Mouse (Mus musculus) splenic B cell, adult 2 months (primary cell): ENCODE results near the gene Cxcl2.

Source experiments
- DNase-seq: peaks from one replicate; pipeline ENCODE4 v3.0.0-alpha.2; 2011; ENCODE audit warnings: low read depth, low spot score
- H3K27me3 ChIP-seq: 2 replicates; pipeline ENCODE4 v1.6.1; 2012; ENCODE audit warnings: mild to moderate bottlenecking, low read length, moderate library complexity, mixed read lengths; ENCODE audit not compliant: control insufficient read depth, poor library complexity, insufficient read depth, severe bottlenecking
- H3K36me3 ChIP-seq: 2 replicates; pipeline ENCODE4 v1.6.1; 2012; ENCODE audit warnings: mild to moderate bottlenecking, low read length, moderate library complexity, mixed read lengths; ENCODE audit not compliant: control insufficient read depth, poor library complexity, insufficient read depth, severe bottlenecking

Gene Cxcl2

DNA sequence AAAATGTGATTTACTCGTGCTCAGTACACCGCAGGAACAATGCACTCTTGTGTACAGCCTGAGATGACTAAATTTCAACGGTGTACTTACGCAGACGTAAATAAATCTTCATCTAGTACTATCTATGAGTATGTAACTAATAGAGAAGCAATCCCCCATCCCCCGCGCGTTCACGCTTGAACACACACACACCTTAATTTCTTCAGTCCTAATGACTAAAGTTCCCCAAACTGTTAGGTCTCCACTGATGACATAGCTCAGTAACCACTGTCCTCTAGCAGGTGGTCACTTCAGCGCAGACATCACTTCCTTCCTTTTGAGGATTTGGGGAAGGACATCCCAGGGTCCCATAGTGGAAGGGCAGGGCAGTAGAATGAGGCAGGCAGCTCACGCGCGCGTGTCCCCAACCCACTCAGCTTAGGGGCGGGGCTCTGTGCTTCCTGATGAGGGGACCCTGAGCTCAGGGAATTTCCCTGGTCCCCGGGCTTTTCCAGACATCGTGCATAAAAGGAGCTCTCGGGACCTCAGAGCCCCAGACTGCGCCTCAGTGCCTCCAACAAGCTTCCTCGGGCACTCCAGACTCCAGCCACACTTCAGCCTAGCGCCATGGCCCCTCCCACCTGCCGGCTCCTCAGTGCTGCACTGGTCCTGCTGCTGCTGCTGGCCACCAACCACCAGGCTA, at the start of gene Cxcl2:
Gene Cxcl2, plus strand, starts transcription at position 533 of the 682 bp plus-strand sequence.
- H3K27me3 ChIP-seq = no peaks in the 10 kb centered on the region
- no peaks in the 10 kb centered on the region for H3K36me3 ChIP-seq
- DNase-seq = peak; percentile 17

DNA sequence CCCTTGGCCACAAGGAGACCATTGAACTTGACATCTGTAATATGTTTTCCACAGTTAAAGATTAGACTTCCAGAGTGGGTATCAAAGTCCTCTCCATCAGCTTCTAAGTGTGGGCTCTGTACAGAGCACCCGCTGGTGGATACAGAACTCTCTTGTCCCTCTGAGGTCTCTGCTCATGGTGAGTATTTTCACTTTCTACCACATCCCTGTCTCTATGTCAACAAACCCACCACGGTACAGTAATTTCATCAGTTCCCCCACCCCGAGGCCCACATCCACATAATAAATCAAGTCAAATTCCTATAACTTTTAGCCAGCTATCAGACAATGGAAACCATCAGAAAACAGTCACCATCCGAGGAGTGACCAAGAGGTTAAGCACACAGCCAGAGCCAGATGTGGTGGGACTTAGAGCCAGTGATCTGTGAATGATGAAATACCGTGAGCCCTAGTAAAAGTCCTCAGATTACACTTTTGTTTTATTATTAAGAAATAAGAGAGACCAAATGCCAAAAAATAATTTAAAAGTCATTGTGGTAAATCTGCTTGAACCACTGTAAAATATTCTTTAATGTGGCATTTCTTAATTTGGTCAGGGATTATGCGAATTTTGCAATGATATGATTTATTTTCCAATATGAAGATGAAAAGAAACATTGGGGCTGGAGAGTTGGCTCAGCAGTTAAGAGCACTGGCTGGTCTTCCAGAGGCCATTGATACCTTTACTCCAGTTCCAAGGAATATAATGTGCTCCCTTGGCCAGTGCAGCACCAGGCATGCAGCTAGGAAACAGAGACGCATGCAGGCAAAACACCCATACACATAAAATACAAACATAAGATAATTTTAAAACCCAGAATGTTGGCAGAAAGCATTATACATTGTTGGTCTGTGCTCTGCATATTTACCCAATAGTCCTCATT, 48.1 kb upstream of the Cxcl2 start:
- H3K36me3 ChIP-seq = no peaks in the 10 kb centered on the region
- DNase-seq = no peak
- H3K27me3 ChIP-seq = no peaks in the 10 kb centered on the region

DNA sequence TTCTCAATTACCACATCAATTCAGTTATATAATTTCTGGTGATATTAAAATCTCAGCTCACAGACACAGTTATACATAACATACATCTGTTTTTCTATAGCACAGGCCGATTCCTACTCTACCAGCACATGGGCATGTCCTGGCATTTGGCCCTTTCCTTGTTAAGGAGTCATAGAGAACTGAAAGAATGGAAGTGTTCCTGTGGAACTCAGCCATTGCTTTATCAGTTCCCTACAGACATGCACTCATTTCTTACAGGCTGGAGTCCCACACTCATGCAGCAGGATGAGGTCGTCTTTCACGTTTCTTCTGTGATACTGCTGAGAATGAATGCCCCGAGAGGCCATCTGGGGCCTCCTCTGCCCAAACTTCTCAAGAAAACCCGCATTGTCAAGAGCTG, 46.2 kb upstream of the Cxcl2 start:
- no peaks in the 10 kb centered on the region for H3K36me3 ChIP-seq
- no peak for DNase-seq
- H3K27me3 ChIP-seq = no peaks in the 10 kb centered on the region

DNA sequence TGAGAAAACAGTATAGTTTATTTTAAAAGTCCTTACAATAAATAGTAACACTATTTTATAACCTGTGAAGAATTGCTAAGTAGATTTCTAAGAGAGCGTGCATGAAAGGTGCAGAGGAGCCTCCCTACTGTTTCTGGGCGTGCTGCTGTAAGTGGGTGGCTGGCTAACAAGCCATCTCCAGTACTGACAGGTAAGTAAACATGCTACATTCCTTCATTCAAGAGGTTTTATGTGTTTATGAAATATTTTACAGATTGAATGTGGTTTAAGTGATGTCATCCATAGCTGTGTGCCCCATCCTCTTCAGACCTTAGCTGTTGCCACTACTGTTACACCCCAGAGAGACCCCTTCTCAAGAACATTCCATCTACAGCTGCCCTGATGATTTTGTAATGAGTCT, 45.2 kb upstream of the Cxcl2 start:
- DNase-seq = no peak
- H3K27me3 ChIP-seq = no peaks in the 10 kb centered on the region
- H3K36me3 ChIP-seq = no peaks in the 10 kb centered on the region

- DNase-seq = no peak
- Histone ChIP-seq H3K27me3 (no peaks in the 10 kb centered on the region), H3K36me3 (no peaks in the 10 kb centered on the region)
Measured at GRCm38 (mm10) chr5:90859031-90859430, 44.6 kb upstream of the Cxcl2 start.

- Histone ChIP-seq H3K27me3 (no peaks in the 10 kb centered on the region), H3K36me3 (no peaks in the 10 kb centered on the region)
- no peak for DNase-seq
Measured at GRCm38 (mm10) chr5:90861876-90862375, 41.7 kb upstream of the Cxcl2 start.

GRCm38 (mm10) chr5:90866770-90867169, 36.9 kb upstream of the Cxcl2 start:
- DNase-seq = no peak
- no peaks in the 10 kb centered on the region for H3K36me3 ChIP-seq
- no peaks in the 10 kb centered on the region for H3K27me3 ChIP-seq

DNA sequence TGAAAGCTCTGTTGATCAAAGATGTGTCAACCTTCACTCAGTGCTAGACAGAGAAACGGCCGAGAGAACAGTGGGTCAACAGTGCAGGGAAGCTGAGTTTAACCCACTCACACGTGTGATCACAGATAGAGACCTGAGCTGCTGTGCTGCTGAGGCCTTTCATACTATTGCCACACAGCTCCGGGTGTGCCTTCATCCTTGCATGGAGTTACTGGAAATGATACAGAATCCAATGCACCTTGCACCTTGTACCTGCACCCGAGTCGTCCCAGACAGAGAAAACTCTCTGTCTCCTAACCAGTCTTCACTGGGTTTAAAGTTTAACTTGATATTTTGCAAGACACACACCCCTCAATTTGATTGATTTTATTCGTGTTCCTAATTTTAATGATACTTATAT, 31.3 kb upstream of the Cxcl2 start:
- DNase-seq = no peak
- no peaks in the 10 kb centered on the region for H3K27me3 ChIP-seq
- H3K36me3 ChIP-seq = no peaks in the 10 kb centered on the region

- H3K36me3 ChIP-seq = no peaks in the 10 kb centered on the region
- no peak for DNase-seq
- no peaks in the 10 kb centered on the region for H3K27me3 ChIP-seq
Measured at GRCm38 (mm10) chr5:90876045-90876444, 27.6 kb upstream of the Cxcl2 start.

DNA sequence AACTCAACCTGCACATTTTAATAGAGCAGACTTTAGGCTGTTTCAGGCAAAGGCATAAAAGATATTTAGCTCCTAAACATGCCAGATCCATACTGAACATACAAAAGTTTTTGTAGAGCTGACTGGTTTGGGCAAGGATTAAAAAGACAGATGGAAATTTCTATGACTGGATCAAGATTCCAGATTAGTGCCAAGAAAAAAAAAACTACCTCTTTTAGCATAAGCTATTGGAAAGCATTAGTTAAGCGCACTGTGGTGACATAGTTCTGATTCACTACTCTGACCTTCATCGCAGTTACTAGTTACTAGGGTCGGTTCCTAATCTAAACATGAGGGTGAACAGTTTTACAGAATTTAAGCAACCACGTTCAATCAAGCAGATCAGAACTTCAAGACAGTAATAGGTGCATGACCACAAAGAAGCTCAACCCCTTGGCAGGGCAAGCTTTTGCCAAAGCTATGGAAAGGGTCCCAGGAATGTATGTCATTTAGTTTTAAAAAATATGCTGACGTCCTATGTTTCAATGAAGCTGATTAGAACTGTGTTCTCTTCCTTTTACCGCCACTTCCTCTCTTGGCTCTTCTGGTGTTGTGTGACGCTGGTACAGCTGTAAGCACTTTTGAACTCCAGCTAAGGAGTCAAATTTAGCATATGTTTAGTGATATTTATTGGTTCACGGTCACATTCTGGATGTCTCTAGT, 27.0 kb upstream of the Cxcl2 start:
- Histone ChIP-seq H3K27me3 (no peaks in the 10 kb centered on the region), H3K36me3 (no peaks in the 10 kb centered on the region)
- no peak for DNase-seq

DNA sequence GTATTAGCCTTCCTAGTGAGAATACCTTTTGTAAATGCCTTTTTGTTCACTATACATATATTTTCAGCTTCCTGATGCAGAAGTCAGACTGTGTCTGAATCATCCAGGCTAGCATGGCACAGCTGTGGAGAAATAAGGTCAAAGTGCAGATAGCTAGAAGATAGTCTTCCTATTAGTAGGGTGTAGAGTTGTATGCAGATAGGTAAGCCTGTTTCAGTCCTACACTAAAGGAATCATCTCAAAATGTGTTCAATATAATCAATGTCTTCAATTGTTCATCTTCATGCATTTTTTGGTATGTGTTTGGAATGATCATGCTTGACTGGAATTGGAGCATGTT, 26.5 kb upstream of the Cxcl2 start:
- no peaks in the 10 kb centered on the region for H3K36me3 ChIP-seq
- no peaks in the 10 kb centered on the region for H3K27me3 ChIP-seq
- no peak for DNase-seq

DNA sequence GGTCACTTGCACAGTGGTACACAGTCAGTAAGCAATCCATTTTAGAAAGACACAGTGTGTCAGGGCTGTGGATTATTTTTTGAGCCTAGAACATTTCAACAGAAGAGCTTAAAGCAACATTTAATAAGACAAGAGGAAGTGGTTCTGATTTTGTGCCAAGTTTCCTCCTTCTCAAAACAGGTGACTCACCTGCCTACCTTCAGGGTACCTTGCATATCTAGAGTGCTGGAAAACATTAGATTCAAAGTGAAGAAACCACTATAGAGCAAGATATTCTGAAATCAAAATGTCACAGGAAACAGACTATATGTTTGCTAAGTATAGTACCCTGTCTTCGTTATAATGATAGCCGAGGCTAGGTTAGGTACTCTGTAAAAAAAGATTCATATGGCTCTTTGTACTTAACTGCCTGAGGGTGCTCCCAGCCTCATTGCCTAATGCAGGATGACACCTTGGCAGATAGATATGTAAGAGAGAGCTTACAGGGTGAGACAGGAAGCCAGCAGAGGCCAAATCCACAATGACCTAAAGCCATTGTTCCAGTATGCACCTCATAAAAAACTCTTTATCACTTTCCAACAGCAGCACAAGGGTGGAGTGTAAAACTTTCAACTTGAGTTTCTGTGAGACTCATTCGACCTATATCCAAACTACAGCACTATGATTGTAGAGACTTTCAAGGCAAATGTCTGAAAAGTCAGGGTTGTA, 24.2 kb upstream of the Cxcl2 start:
- DNase-seq = no peak
- Histone ChIP-seq H3K27me3 (no peaks in the 10 kb centered on the region), H3K36me3 (no peaks in the 10 kb centered on the region)

DNA sequence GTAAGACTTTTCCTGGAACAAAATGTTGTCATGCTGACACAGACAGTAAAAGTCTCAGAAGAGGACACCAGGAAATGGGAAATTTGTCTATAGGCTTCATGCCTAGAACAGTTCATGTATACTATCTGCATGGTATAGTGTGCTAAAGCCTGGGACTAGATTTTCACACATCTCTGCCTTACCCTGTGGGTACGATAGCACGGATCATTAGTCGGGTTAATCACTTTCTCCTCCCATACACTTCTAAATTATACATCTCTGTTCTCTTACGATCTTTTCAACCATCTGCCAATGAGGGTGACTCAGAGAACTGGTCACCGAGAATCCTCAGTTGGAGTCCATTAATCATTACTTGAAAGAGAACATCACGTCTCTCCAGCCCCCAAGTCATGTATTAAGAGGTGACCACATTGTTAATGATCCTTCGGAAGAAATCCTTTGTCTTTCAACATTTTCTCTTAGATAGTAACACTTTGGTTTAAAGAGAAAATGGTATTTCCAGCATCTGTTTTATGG, 23.3 kb upstream of the Cxcl2 start:
- no peak for DNase-seq
- Histone ChIP-seq H3K36me3 (no peaks in the 10 kb centered on the region), H3K27me3 (no peaks in the 10 kb centered on the region)

GRCm38 (mm10) chr5:90881021-90881420, 22.6 kb upstream of the Cxcl2 start:
- no peaks in the 10 kb centered on the region for H3K36me3 ChIP-seq
- DNase-seq = no peak
- no peaks in the 10 kb centered on the region for H3K27me3 ChIP-seq
